ENCODE assay signal across 9 mouse cellular contexts in genomic region chr4:130556224-130556623, GRCm38 (mm10). TPM values are rescaled to one million over a fixed set of nuclear protein-coding genes. Genes with fewer than 3 reads are reported as not detected.
DNase-seq lines count a peak whose midpoint lies in the region; ATAC-seq and TF ChIP-seq lines count a peak whose summit lies in the region.
"Had no signal": no experiment of that assay in that cellular context is flagged by ENCODE, and none has a peak within 500 bp of the region (broad histone marks: within the 10 kb centered on the region; RNA-seq: fewer than 3 reads in every experiment).

No protein-coding gene starts in this region.

- H3K27ac ChIP-seq in heart, embryonic 10.5 days = peak overlapping the region; percentile 16; the same call in 1 of the 2 replicates
- no peak overlapping the region for H3K27ac ChIP-seq in lung, embryonic 14.5 days (ENCODE audit: low read depth)
- H3K27ac ChIP-seq in embryonic facial prominence, embryonic 12.5 days = 0 out of 2 replicates have a peak overlapping the region, but pooled peaks have one; percentile 36
- H3K27ac ChIP-seq in midbrain, embryonic 13.5 days = peak overlapping the region; percentile 73
- H3K27ac ChIP-seq: macrophage had no signal

- no peak overlapping the region for H3K4me2 ChIP-seq in lung, embryonic 14.5 days
- no peak overlapping the region for H3K4me2 ChIP-seq in embryonic facial prominence, embryonic 12.5 days (replicated peaks)
- no peak overlapping the region for H3K4me2 ChIP-seq in midbrain, embryonic 13.5 days (replicated peaks)

- peak; percentile 64; the same call in 1 of the 2 replicates for ATAC-seq in lung, embryonic 14.5 days (ENCODE audit: insufficient read depth)
- peak; percentile 29; the same call in 1 of the 2 replicates for ATAC-seq in embryonic facial prominence, embryonic 12.5 days (ENCODE audit: insufficient number of reproducible peaks, insufficient read depth, low FRiP score, low TSS enrichment)
- ATAC-seq in midbrain, embryonic 13.5 days = peak; percentile 71

- peaks cover 50% of the 10 kb centered on the region for H3K4me1 ChIP-seq in heart, embryonic 10.5 days
- 0 out of 2 replicates have a peak, but pooled peaks cover 13% of the 10 kb centered on the region for H3K4me1 ChIP-seq in lung, embryonic 14.5 days (ENCODE audit: insufficient read depth)
- H3K4me1 ChIP-seq in embryonic facial prominence, embryonic 12.5 days = peaks cover 26% of the 10 kb centered on the region
- H3K4me1 ChIP-seq in midbrain, embryonic 13.5 days (replicated peaks) = peaks cover 89% of the 10 kb centered on the region

- TF ChIP-seq CTCF in lung, embryonic 14.5 days (IDR thresholded peaks at IDR 0.05; ENCODE audit: low read depth) = peak; percentile 55

- DNase-seq in heart, embryonic 10.5 days (ENCODE audit: low spot score) = no peak
- no peak for DNase-seq in heart, adult 11 months
- peak; percentile 62 for DNase-seq in lung, embryonic 14.5 days
- DNase-seq in lung, adult 18-20 months = no peak
- no peak for DNase-seq in thymus, postnatal 25 days
- no peak for DNase-seq in gastrocnemius, postnatal 14 days

- 40% methylated on average over 5 of the region's 5 CpGs for WGBS in heart, embryonic 10.5 days
- 42% methylated on average over 5 of the region's 5 CpGs for WGBS in lung, embryonic 14.5 days
- 40% methylated on average over 5 of the region's 5 CpGs for WGBS in embryonic facial prominence, embryonic 12.5 days
- 22% methylated on average over 5 of the region's 5 CpGs for WGBS in midbrain, embryonic 13.5 days

- H3K36me3 ChIP-seq in heart, embryonic 10.5 days = no peaks in the 10 kb centered on the region; the same call in 1 of the 2 replicates
- no peaks in the 10 kb centered on the region for H3K36me3 ChIP-seq in lung, embryonic 14.5 days (ENCODE audit: insufficient read depth)
- H3K36me3 ChIP-seq in embryonic facial prominence, embryonic 12.5 days = 0 out of 2 replicates have a peak, but pooled peaks cover 3% of the 10 kb centered on the region
- peaks cover 11% of the 10 kb centered on the region for H3K36me3 ChIP-seq in midbrain, embryonic 13.5 days

- H3K27me3 ChIP-seq in heart, embryonic 10.5 days (ENCODE audit: insufficient read depth, poor library complexity, severe bottlenecking) = peaks cover 8% of the 10 kb centered on the region; the same call in 1 of the 2 replicates
- no peaks in the 10 kb centered on the region for H3K27me3 ChIP-seq in lung, embryonic 14.5 days (ENCODE audit: insufficient read depth, low read length)
- no peaks in the 10 kb centered on the region for H3K27me3 ChIP-seq in embryonic facial prominence, embryonic 12.5 days
- no peaks in the 10 kb centered on the region for H3K27me3 ChIP-seq in midbrain, embryonic 13.5 days

- intact Hi-C loops in gastrocnemius, postnatal 14 days (cut with DNase I; ENCODE audit: low total_unique reads) = no loop called here

- no peaks in the 10 kb centered on the region for H3K9me3 ChIP-seq in heart, embryonic 10.5 days
- H3K9me3 ChIP-seq in lung, embryonic 14.5 days (ENCODE audit: low read depth, low read length) = no peaks in the 10 kb centered on the region
- H3K9me3 ChIP-seq in embryonic facial prominence, embryonic 12.5 days = no peaks in the 10 kb centered on the region
- no peaks in the 10 kb centered on the region for H3K9me3 ChIP-seq in midbrain, embryonic 13.5 days

- no peak overlapping the region for H3K4me3 ChIP-seq in heart, embryonic 10.5 days
- H3K4me3 ChIP-seq in lung, embryonic 14.5 days (ENCODE audit: low read depth, low read length) = no peak overlapping the region
- H3K4me3 ChIP-seq in embryonic facial prominence, embryonic 12.5 days = no peak overlapping the region
- H3K4me3 ChIP-seq in midbrain, embryonic 13.5 days (replicated peaks) = no peak overlapping the region

- H3K9ac ChIP-seq in lung, embryonic 14.5 days = no peak overlapping the region
- no peak overlapping the region for H3K9ac ChIP-seq in embryonic facial prominence, embryonic 12.5 days
- 0 out of 2 replicates have a peak overlapping the region, but pooled peaks have one; percentile 3 for H3K9ac ChIP-seq in midbrain, embryonic 13.5 days (replicated peaks)

RNA-seq across cellular contexts. Expression of gene Nkain1, which starts 17.7 kb away (rescaled TPM):
- 1.0 and 2.7 TPM in 2 replicates for polyA plus RNA-seq in heart, embryonic 10.5 days (2016; fragmentation: Nextera tagmentation; extraction: Ambion mirVana)
- 2.9 and 3.3 TPM in 2 replicates for polyA plus RNA-seq in lung, embryonic 14.5 days (2014; fragmentation: Nextera tagmentation; extraction: Ambion mirVana)
- 4.4 and 5.8 TPM in 2 replicates for polyA plus RNA-seq in embryonic facial prominence, embryonic 12.5 days (2016; fragmentation: Nextera tagmentation; extraction: Ambion mirVana)
- 8.5 and 14.3 TPM in 2 replicates for polyA plus RNA-seq in midbrain, embryonic 13.5 days (2015; fragmentation: Nextera tagmentation; extraction: Ambion mirVana)
- 10 to 100 TPM; 11.7 to 12.2 TPM for total RNA-seq in gastrocnemius, postnatal 14 days (2021)
